Mouse (Mus musculus): ENCODE measurements around the gene Sorbs1. TPM values are rescaled to one million over a fixed set of nuclear protein-coding genes. Genes with fewer than 3 reads are reported as not detected.
A peak's percentile ranks its signal among the peaks of the same experiment; 100 is the strongest.

The Sorbs1 gene
- total RNA-seq, 2 experiments from 2014 or later, result 523 to 539 TPM

- intact Hi-C loops (cut with DNase I), result no loop called here
- DNase-seq, result no peak
Observed at GRCm38 (mm10) chr19:40322226-40322625, 191.4 kb downstream of the Sorbs1 start.

GRCm38 (mm10) chr19:40319199-40319598 is 194.4 kb downstream of the Sorbs1 start:
- no peak for DNase-seq
- intact Hi-C loops (cut with DNase I), result no loop called here

GRCm38 (mm10) chr19:40318511-40318910 is 195.1 kb downstream of the Sorbs1 start:
- intact Hi-C loops (cut with DNase I), result no loop called here
- DNase-seq, result no peak

GRCm38 (mm10) chr19:40317001-40317400 is 196.6 kb downstream of the Sorbs1 start:
- no peak for DNase-seq

GRCm38 (mm10) chr19:40314252-40314651 is 199.3 kb downstream of the Sorbs1 start:
- DNase-seq, result no peak
- intact Hi-C loops (cut with DNase I), result no loop called here

More at GRCm38 (mm10) chr19:40317001-40317400, 196.6 kb downstream of the Sorbs1 start:
- intact Hi-C loops (cut with DNase I), result no loop called here

- intact Hi-C loops (cut with DNase I), result no loop called here
- no peak for DNase-seq
Observed at GRCm38 (mm10) chr19:40311631-40312030, 201.9 kb downstream of the Sorbs1 start.

- no peak for DNase-seq
- intact Hi-C loops (cut with DNase I), result no loop called here
Observed at GRCm38 (mm10) chr19:40310410-40311130, 203.0 kb downstream of the Sorbs1 start.

- no peak for DNase-seq
- intact Hi-C loops (cut with DNase I), result no loop called here
Observed at GRCm38 (mm10) chr19:40309911-40310310, 203.7 kb downstream of the Sorbs1 start.

- intact Hi-C loops (cut with DNase I), result no loop called here
- DNase-seq, result peak; percentile 43 to 44
Observed at GRCm38 (mm10) chr19:40307550-40307949, 206.0 kb downstream of the Sorbs1 start.

- intact Hi-C loops (cut with DNase I), result no loop called here
- DNase-seq, result no peak
Observed at GRCm38 (mm10) chr19:40306631-40307030, 206.9 kb downstream of the Sorbs1 start.

- intact Hi-C loops (cut with DNase I), result no loop called here
- DNase-seq, result no peak
Observed at GRCm38 (mm10) chr19:40305456-40305855, 208.1 kb downstream of the Sorbs1 start.

GRCm38 (mm10) chr19:40302916-40303315 is 210.7 kb downstream of the Sorbs1 start:
- intact Hi-C loops (cut with DNase I), result no loop called here
- DNase-seq, result peak; percentile 51 to 61

GRCm38 (mm10) chr19:40302477-40302876 is 211.1 kb downstream of the Sorbs1 start:
- intact Hi-C loops (cut with DNase I), result no loop called here
- no peak for DNase-seq

- intact Hi-C loops (cut with DNase I), result no loop called here
- DNase-seq, result no peak
Observed at GRCm38 (mm10) chr19:40299983-40300759, 213.4 kb downstream of the Sorbs1 start.

- DNase-seq, result no peak
- intact Hi-C loops (cut with DNase I), result no loop called here
Observed at GRCm38 (mm10) chr19:40299182-40299581, 214.4 kb downstream of the Sorbs1 start.

- no peak for DNase-seq
- intact Hi-C loops (cut with DNase I), result no loop called here
Observed at GRCm38 (mm10) chr19:40298574-40298973, 215.0 kb downstream of the Sorbs1 start.

- intact Hi-C loops (cut with DNase I), result no loop called here
- no peak for DNase-seq
Observed at GRCm38 (mm10) chr19:40297798-40298144, 215.8 kb downstream of the Sorbs1 start.

- intact Hi-C loops (cut with DNase I), result no loop called here
- DNase-seq, result no peak
Observed at GRCm38 (mm10) chr19:40297078-40297797, 216.3 kb downstream of the Sorbs1 start.

- no peak for DNase-seq
- intact Hi-C loops (cut with DNase I), result no loop called here
Observed at GRCm38 (mm10) chr19:40294231-40294630, 219.3 kb downstream of the Sorbs1 start.

GRCm38 (mm10) chr19:40293791-40294190 is 219.8 kb downstream of the Sorbs1 start:
- no peak for DNase-seq
- intact Hi-C loops (cut with DNase I), result no loop called here

- intact Hi-C loops (cut with DNase I), result no loop called here
- DNase-seq, result peak in 1 of 2 experiments; percentile 35
Observed at GRCm38 (mm10) chr19:40290099-40290724, 223.4 kb downstream of the Sorbs1 start.

All from heart, postnatal 14 days (tissue).